Mouse (Mus musculus) monocyte, adult 2 months (primary cell): ENCODE measurements around the gene Prcc.
A peak's percentile ranks its signal among the peaks of the same experiment; 100 is the strongest.
"Not testable (repeated sequence)": the region's sequence is repeated elsewhere in the genome, so short reads cannot be mapped to it uniquely, and the experiment has no call there.

Source experiments
- DNase-seq, 2 experiments: peaks; one replicate each; pipeline ENCODE4 v3.0.0; 2022; ENCODE audit warnings: low spot score in 2 of 2, low read depth in 1 of 2

The Prcc gene

DNA sequence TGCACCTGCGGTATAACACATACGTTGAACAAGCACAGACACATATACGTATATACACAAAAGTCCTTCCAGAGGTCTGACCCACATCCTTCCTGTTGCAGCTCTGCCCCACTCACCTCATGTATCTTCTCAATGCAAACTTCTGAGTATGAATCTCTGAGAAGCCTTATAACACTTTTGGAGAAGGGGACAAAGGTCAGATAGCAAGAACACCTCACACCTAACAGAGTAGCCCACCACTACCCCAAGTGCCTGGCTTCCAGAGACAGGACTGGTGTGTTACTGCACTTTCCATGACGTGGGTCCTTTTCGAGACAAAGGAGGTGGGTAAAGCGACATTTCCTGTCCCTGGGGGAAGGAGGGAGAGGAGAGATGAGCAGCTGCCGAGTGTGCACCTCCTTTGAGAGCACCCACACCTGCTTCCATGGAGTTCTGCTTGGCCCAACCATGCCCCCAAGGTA is 38.7 kb downstream of the Prcc start, which contains the start of gene Sh2d2a:
TSS of gene Sh2d2a (plus strand) at position 106 of the 461 bp plus-strand sequence.
- no peak for DNase-seq

DNA sequence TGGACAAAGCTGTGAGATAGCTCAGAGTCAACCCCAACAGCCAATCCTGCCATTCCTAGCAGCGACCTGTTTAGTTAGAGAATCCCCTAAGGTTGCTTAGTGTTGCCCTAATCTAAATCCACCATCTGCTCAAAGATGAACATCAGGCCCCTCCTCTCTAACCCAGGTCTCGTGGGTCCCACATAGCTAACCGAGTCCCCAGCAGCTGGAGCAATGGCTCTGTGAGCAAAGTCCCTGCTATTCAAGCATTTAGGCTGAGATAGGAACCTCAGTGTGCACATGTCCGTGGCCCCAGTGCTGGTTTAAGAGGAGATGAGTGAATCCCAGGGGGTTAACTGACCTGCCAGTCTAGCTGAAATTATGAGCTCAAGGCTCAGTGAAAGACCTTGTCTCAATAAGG is 39.2 kb downstream of the Prcc start:
- DNase-seq = no peak

DNA sequence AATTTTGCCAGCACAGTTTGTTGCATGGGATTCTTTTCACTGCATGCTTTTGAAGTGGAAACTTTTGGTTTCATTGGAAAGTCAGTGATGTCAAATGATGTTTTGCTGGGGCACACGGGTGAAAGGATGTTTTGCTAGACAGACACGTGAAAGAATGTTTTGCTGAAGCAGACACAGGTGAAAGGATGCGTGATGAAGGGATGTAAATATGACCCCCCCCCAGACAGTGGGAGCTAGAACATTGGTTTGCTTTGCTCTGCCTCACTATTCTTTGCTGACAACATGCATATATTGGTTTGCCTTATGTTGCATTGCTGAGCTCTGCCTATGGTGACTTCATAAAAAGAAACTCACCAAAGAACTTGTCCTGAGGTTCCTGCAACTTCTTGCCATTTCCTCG is 40.4 kb downstream of the Prcc start:
- no peak for DNase-seq

DNA sequence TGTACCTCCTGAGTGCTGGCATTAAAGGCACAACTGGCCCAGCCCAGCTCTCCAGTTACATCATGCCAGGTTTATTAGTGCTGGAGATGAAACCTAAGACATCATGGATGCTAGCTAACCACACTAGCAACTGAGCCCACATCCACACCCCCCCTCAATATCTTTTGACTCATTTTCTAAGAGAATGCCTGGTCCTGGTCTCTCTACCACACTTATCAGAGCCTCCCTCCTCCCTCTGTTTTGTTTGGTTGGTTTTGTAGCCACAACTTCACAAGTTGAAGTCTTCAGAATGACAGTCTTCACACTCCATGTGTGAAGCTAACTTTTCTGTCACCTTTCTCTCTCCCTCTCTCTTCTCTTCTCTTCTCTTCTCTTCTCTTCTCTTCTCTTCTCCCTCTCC is 44.5 kb downstream of the Prcc start:
- no peak for DNase-seq

DNA sequence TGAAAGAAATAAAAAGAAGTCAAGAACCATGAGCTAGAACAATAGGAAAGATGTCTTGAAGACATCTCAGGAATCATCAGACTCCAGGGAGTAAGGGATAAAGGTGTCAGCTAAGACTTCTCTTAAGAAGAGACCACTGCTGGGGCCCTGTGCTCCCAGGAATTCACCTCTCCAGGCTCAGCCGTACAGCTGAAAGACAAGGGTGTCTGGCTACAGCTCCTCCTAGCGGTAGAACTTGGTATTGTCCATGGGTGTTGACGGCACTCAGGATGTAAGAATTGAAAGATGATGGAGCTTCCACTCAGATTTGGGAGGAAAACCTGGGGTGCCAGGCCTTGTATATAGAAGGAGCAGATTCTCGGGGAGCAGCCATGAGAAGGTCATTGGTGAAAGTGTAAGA is 46.8 kb downstream of the Prcc start:
- peak in 1 of 2 experiments; percentile 35 for DNase-seq

DNA sequence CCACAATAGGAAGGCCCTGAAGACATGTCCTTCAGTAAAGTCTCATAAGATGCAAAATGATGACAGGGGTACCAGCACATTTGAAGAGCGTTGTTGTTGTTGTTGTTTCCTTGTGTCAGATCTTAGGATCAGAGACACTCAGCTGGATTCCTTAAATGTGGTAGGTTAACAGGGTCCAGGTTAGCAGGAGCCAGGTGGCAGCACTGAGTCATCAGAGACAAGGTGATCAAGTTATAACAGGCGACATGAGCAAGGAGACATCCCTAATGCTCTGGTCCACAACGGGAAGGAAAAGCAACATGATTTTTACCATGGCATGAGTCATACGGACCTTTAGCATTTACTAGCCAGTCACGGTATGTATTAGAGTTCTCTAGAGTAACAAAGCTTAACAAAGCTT is 51.9 kb downstream of the Prcc start:
- no peak for DNase-seq

DNA sequence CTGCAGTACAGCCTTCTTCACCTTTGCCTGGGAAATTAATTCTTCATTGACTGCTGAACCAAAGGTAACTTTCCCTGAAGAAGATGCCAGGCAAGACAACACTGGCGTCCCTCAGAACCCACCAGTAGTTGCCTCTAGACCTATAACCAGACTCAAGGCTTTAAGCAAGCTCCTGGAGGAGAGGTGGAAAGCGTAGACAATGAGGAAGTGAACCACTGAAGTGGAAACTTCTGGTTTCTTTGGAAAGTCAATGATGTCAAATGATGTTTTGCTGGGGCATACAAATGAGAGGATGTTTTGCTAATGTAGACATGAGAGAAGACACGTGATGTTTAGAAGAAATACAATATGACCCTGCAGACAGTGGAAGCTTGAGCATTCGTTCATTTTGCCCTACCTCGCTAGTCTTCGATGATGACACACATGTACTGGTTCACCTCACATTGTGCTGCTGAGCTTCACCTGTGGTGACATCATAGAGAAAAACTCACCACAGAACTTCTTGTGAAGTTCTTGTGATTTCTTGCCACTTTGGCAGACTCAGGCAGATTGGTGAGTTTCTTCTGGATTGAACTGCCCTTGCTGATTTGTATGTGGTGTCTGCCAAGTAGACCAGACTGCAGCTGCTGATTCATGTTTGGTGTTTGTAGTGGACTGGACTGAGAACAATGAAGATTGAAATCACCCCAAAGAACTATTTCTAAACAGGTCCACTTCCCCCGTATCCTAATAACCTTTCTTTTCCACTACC is 53.1 kb downstream of the Prcc start:
- no peak for DNase-seq

DNA sequence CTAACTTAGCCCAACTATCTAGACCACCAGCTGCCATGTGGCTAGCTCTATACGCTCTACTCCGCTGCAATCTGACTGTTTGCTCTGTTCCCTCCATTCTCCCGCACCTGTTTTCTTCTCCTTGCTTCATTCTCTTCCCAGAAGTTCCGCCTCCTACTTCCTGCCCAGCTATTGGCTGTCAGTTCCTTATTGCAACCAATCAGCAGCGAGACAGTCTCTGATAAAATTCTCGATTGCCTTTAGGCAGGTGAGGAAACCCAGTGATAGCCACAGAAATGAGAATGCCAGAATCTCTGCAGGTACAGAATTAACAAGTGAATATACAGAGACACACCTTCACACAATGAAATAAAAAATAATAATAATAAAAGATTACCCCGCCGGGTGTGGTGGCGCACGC is 56.4 kb downstream of the Prcc start:
- DNase-seq = no peak

DNA sequence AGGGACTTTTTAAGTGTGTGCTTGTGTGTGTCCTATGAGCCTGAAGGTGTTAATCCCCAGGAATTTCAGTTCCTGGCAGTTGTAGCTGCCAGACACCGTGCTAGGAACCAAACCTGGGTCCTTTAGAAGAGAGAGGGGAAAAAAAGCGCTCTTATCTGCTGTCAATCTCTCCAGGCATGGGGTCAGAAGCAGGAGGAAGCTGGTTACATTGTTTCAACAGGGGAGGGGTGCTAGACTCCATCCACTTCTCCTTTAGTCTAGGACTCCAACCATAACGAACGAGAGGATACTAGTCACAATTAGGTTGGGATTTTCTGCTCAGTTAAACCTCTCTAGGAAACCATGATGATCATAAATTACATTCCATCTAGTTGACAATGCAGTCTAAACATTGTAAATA is 57.0 kb downstream of the Prcc start:
- no peak for DNase-seq

DNA sequence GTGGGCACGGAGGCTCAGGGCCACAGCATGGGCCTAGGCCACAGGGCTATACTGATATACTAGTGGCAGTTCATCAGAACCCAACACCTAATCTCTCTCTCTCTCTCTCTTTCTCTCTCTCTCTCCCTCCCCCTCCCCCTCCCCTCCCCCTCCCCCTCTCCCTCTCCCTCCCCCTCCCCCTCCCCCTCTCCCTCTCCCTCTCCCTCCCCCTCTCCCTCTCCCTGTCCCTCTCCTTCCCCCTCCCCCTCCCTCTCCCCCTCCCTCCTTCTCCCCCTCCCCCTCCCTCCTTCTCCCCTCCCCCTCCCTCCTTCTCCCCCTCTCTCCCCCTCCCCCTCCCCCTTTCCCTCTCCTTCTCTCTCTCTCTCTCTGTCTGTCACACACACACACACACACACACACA is 61.2 kb downstream of the Prcc start, which contains the start of gene Pear1:
TSS of gene Pear1 (minus strand) at position 101 of the 400 bp plus-strand sequence.
- DNase-seq = not testable (repeated sequence)

DNA sequence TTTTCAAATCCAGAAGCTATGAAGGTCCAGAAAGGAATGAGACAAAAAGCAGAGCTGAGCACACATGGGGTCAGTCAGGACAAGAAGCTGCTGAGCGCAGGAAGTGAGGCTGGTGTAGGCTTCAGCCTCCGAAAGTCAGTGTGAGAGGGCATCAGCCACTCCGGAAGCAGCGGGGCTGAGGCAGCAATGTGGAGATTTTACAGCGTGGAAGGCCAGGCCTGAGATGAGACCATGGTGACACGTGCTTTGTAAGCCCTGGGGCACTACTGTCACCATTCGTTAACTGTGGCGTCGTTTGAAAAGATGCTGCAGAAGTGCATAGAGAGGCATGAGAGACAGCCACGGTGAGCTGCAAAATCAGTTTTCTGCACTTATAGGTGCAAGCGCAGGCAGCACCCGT is 67.2 kb downstream of the Prcc start:
- DNase-seq = no peak

DNA sequence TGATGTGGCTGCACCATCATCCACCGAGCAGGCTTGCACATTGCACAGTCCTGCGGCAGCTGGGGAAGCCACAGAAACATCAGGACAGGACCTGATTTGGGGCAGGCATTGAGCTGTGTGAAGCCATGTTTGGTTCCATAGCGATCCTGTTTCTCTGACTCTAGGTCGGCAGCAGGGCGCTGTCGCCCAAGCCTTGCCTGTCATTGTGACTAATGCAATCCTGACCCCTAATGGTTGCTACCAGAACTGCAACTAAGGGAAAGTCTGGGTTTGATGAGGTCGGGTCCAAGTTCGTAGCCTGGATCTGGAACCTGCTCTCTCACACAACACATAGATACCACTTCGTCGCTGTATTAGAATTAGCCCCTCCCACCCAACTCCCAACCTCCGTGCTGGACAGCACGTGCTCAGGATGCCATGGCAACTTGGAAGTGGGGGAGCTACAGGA is 68.7 kb downstream of the Prcc start:
- peak in 1 of 2 experiments; percentile 35 for DNase-seq

DNA sequence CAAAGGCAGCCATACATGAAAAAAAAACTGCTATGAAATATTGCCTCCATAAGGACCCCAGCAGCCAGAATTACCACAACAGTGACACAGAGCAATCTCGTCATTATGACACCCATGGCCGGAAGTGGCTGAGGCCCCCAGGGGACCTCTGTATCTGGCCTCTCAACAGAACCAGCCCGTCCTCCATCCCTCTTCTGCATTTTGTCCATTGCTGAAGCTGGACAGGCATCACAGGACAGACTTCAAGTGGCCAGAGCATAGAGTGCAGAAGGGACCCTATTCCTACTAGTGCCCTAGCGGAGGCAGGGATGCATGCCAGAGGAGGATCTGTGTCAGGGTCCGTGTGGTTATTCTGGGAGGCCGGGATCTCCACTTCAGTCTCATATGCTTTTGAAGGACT is 69.2 kb downstream of the Prcc start:
- no peak for DNase-seq

DNA sequence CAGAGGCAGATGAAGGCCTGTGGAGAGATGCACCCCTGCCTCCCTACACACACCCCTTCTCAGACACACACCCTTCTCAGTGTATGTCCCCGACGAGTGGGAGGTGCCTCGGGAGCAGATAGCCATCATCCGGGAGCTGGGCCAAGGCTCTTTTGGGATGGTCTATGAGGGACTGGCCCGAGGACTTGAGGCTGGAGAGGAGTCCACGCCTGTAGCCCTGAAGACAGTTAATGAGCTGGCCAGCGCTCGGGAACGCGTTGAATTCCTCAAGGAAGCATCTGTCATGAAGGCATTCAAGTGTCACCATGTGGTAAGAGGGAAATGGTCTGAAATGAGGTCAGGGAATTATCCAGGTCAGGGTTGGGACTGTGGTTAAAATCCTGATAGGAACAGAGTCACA is 72.5 kb downstream of the Prcc start:
- no peak for DNase-seq

DNA sequence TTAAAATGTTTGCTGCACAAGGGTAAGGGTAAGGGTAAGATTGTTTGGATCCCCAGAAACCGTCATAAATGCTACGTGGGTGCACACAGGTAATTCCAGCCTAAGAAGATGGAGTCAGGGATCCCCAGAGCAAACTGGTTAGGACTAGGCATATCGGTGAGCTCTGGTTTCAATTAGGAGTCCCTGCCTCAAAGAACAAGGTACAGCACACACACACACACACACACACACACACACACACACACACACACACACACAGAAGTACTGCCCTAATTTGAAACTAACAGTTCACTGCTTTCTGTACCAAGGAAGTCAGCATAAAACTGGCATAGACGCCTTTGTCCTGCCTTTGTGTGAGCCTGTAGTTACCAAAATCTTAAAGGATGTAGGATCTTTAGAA is 73.0 kb downstream of the Prcc start:
- DNase-seq = no peak

DNA sequence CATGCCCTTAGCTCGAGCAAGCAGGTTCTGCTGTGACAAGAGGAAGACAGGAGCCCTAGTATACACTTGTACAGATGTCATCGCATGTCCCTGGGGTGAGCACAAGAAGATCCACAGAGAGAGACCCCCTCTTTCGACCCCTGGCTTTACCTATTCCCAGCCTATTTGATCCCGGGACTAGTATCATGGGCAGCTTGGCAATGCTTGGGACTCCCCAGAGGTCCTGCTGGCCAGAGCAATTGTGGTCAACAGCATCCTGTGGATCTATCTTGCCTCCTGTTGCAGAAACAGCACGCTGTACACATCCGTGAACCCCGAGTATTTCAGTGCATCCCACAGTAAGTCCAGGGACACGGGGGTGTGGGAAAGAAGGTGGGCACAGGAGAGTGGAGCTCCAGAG is 74.1 kb downstream of the Prcc start:
- no peak for DNase-seq

DNA sequence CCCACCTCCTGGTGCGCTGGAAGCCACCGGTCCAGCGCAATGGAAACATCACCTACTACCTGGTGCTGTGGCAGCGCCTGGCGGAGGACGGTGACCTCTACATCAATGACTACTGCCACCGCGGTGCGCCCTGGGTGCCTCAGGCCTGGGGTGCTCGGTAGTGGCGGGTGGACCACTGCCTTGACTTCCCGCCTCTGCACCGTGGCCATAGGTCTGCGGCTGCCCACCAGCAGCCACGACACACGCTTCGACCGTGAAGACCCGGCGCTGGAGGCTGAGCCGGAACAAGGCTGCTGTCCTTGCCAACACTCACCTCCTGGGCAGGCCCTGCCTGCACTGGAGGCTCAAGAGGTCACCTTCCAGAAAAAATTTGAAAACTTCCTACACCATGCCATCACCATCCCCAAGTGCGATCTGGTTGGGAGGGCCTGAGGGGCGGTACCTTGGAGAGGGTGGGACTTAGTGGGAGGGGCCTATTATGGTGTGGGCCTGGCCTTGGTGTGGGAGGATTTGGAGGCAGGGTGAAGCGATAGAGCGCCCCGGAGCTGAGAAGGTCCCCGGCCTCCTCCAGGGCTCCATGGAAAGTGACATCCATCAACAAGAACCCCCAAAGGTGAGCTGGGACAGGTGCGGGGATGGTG is 76.0 kb downstream of the Prcc start:
- DNase-seq = no peak
